Mouse (Mus musculus) liver, embryonic 15.5 days (tissue): ENCODE measurements at regions not wholly inside any gene's neighbourhood (a gene's known extent, or its start where the extent isn't known, plus 50 kb on each side); places are given as distances from the start of the nearest gene placed in this dataset.

Experiments used
- ATAC-seq: fragments of 200-750 bp; cut with Nextera tagmentation; 2 replicates; pipeline ENCODE4 v1.8.0; 2017; ENCODE audit warnings: moderate number of reproducible peaks, mild to moderate bottlenecking, moderate library complexity; ENCODE audit not compliant: insufficient read depth
- H3K27ac ChIP-seq: fragments of 300-500 bp; sonication (generic); replicated peaks from 2 replicates; pipeline ENCODE4 v1.5.1; 2015; ENCODE audit warnings: mild to moderate bottlenecking, inconsistent platforms
- H3K27me3 ChIP-seq: fragments of 300-500 bp; sonication (generic); 2 replicates; pipeline ENCODE4 v1.6.1; 2015; ENCODE audit warnings: mild to moderate bottlenecking, inconsistent platforms
- H3K36me3 ChIP-seq: fragments of 300-500 bp; sonication (generic); replicated peaks from 2 replicates; pipeline ENCODE4 v1.6.1; 2015; ENCODE audit warnings: moderate library complexity, mild to moderate bottlenecking, inconsistent platforms
- H3K4me1 ChIP-seq: fragments of 300-500 bp; sonication (generic); replicated peaks from 2 replicates; pipeline ENCODE4 v1.6.1; 2015; ENCODE audit warnings: inconsistent platforms
- H3K4me2 ChIP-seq: fragments of 300-500 bp; sonication (generic); 2 replicates; pipeline ENCODE4 v1.6.1; 2015; ENCODE audit warnings: moderate library complexity, mild to moderate bottlenecking, inconsistent platforms
- H3K4me3 ChIP-seq: fragments of 300-500 bp; sonication (generic); replicated peaks from 2 replicates; pipeline ENCODE4 v1.5.1; 2015; ENCODE audit warnings: mild to moderate bottlenecking, inconsistent platforms
- H3K9ac ChIP-seq: fragments of 300-500 bp; sonication (generic); 2 replicates; pipeline ENCODE4 v1.6.1; 2015; ENCODE audit warnings: moderate library complexity, mild to moderate bottlenecking, inconsistent platforms
- H3K9me3 ChIP-seq: fragments of 300-500 bp; sonication (generic); replicated peaks from 2 replicates; pipeline ENCODE4 v1.6.1; 2016; ENCODE audit warnings: inconsistent platforms
- WGBS: fragments of 180-500 bp; shearing (Covaris S2); methylation state at CpG from one replicate; pipeline ENCODE4 v1.1.7; 2015; ENCODE audit warnings: mixed read lengths; ENCODE audit not compliant: insufficient replicate concordance; 5-methylcytosine and 5-hydroxymethylcytosine counted together

DNA sequence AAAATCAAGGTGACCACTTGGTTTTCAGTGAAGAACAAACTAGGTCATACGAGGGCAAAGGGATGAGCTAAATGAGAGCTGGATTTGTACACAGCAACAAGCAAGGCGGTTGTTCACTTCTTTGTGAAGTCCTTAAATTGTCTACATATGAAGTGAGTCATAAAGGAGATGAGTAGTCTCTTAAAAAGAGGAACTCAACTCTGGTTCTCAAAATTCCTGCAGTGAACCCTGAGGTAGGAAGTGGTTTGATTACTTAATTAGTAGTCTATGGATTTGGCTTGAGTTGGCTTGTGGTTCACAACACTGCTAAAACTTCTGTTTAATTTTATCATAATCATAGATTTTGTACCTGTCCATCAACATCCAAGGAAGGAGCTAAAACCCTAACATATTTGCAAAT is 226.6 kb upstream of the B430305J03Rik start:
- Histone ChIP-seq H3K36me3 (no peaks in the 10 kb centered on the region), H3K27me3 (no peaks in the 10 kb centered on the region), H3K9ac (no peak overlapping the region), H3K4me2 (no peak overlapping the region), H3K9me3 (no peaks in the 10 kb centered on the region), H3K27ac (no peak overlapping the region), H3K4me1 (no peaks in the 10 kb centered on the region), H3K4me3 (no peak overlapping the region)
- 34% methylated on average over 2 of the region's 2 CpGs for WGBS
- no peak for ATAC-seq

DNA sequence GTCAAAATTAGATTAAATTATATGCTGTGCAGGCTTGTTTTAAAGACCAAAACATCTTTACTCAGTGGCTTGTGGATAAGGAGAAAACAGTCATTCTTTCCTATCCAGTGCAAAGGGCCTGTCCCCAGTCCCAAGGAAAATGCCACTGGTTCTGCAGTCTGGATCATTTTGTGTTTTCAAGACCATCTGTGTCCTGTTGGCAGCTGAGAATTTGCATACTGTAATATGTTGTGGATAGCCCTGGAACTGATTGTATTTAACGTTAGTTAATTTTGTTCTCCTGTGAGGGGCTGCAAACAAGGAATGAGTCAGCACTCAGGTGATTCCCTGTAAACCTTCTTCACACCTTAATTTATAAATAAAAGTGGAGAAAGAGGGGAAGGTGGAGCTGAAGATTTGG is 217.9 kb upstream of the B430305J03Rik start:
- Histone ChIP-seq H3K4me1 (no peaks in the 10 kb centered on the region), H3K27me3 (no peaks in the 10 kb centered on the region), H3K4me2 (no peak overlapping the region), H3K9ac (no peak overlapping the region), H3K4me3 (no peak overlapping the region), H3K9me3 (no peaks in the 10 kb centered on the region), H3K27ac (no peak overlapping the region), H3K36me3 (no peaks in the 10 kb centered on the region)
- no peak for ATAC-seq
- WGBS: 68% methylated on average over 1 of the region's 1 CpGs

DNA sequence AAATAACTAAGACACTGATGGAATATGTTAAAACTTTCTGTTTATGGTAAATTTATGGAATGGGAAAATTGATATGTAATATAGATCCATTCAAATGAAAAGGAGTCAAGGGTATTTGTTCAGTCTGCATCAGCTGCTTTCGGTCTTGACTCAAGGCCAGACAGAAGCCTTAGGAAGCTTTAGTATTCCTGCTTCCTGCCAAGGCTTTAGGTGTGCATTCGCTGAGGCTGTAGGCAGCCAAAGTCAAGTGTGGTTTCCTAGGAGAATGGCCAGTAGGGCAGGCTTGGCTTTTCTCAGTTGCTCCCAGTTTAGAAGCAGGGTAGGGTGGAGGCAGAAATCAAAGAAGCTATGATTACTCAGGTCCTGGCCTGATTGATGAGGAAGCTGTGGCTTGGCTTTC is 217.2 kb upstream of the B430305J03Rik start:
- Histone ChIP-seq H3K4me1 (no peaks in the 10 kb centered on the region), H3K27ac (no peak overlapping the region), H3K4me2 (no peak overlapping the region), H3K4me3 (no peak overlapping the region), H3K27me3 (no peaks in the 10 kb centered on the region), H3K36me3 (no peaks in the 10 kb centered on the region), H3K9me3 (no peaks in the 10 kb centered on the region), H3K9ac (no peak overlapping the region)
- no peak for ATAC-seq
- 68% methylated on average over 2 of the region's 2 CpGs for WGBS

DNA sequence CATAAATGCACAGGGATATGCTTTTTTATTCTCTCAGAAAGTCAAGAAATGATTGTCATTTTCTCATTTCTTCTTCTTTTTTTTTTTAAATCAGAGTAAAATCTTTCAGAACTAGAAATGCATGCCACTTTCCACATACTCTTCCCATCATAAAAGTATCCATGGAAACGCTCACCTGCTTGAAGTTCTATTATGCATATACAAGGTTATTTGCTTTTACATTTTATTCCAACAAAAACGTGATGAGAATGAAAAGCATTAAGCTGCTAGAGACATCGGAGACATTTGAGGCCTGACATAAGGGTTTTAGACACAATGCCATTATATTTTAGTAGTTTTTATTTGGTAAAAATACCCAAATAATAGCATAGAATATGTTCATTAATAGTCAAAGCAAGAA is 214.5 kb upstream of the B430305J03Rik start:
- 58% methylated on average over 3 of the region's 3 CpGs for WGBS
- Histone ChIP-seq H3K4me1 (no peaks in the 10 kb centered on the region), H3K4me2 (no peak overlapping the region), H3K9ac (no peak overlapping the region), H3K36me3 (no peaks in the 10 kb centered on the region), H3K4me3 (no peak overlapping the region), H3K9me3 (no peaks in the 10 kb centered on the region), H3K27ac (no peak overlapping the region), H3K27me3 (no peaks in the 10 kb centered on the region)
- no peak for ATAC-seq

DNA sequence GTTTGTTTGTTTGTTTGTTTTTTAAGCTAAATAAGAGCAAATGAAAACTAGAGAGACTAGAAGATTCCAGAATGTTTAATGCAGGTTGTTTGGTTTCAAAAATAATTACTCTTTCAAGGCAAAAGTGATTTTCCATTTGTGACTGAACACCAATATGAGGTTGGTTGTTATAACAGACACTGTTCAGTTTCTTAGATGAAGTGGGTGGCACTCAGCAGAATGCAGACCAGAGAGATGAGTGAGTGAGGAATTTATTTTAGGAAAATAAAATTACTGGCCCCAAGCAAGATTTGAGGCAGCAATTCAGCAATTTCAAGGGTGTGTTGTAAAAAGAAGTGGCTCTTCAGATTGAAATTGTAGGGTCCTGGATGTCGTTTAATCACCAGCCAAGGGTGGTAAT is 171.4 kb upstream of the B430305J03Rik start:
- Histone ChIP-seq H3K9me3 (no peaks in the 10 kb centered on the region), H3K4me3 (no peak overlapping the region), H3K9ac (no peak overlapping the region), H3K27ac (no peak overlapping the region), H3K4me1 (no peaks in the 10 kb centered on the region), H3K27me3 (no peaks in the 10 kb centered on the region), H3K36me3 (no peaks in the 10 kb centered on the region), H3K4me2 (no peak overlapping the region)
- 29% methylated on average over 1 of the region's 1 CpGs for WGBS
- no peak for ATAC-seq

DNA sequence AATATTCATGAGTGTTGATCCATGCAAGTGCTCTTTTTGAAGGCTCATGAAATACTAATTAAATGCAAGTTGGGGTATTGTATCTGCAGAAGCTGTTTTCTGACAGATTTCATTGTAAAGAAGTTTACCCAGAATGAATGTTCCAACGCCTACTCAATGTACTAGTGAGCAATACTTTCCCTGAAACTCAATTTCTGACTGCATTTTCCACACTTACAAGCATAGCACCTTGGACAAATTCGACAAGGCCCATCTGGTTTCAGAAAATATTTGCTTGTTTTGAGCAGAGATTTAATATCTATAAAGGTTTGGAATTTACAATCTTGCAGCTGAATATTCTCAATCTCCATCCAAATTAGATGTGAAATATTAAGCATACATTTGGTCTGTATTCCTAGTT is 170.0 kb upstream of the B430305J03Rik start:
- 40% methylated on average over 2 of the region's 2 CpGs for WGBS
- no peaks in the 10 kb centered on the region for H3K4me1 ChIP-seq
- no peak overlapping the region for H3K9ac ChIP-seq
- H3K36me3 ChIP-seq: no peaks in the 10 kb centered on the region
- no peak overlapping the region for H3K4me2 ChIP-seq
- H3K4me3 ChIP-seq: no peak overlapping the region
- H3K27me3 ChIP-seq: no peaks in the 10 kb centered on the region
- ATAC-seq: no peak
- H3K9me3 ChIP-seq: no peaks in the 10 kb centered on the region
- no peak overlapping the region for H3K27ac ChIP-seq

GRCm38 (mm10) chr3:61503178-61503577 is 137.4 kb upstream of the B430305J03Rik start:
- Histone ChIP-seq H3K4me1 (no peaks in the 10 kb centered on the region), H3K36me3 (no peaks in the 10 kb centered on the region), H3K4me3 (no peak overlapping the region), H3K4me2 (no peak overlapping the region), H3K9me3 (no peaks in the 10 kb centered on the region), H3K27ac (no peak overlapping the region), H3K27me3 (no peaks in the 10 kb centered on the region), H3K9ac (no peak overlapping the region)
- ATAC-seq: no peak

DNA sequence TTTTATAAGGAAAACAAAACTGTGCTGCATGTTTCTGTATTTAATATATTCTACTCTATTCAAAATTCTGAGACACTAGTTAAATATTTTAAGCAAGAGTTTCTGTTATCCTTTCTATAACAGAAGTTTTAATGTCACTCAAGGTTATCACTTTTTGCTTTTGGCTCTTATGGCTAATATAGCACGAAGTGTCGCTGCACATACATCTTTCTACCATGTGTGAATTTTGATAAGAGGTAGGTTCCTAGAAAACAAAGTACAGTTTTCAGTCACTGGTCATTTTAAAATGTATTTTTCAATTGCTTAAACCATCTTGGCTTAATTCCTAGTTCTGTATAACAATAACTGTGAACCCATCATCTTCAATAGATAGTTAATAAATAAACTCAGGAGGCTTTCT is 129.1 kb upstream of the B430305J03Rik start:
- Histone ChIP-seq H3K4me2 (no peak overlapping the region), H3K27ac (no peak overlapping the region), H3K4me3 (no peak overlapping the region), H3K9me3 (no peaks in the 10 kb centered on the region), H3K27me3 (no peaks in the 10 kb centered on the region), H3K36me3 (no peaks in the 10 kb centered on the region), H3K4me1 (no peaks in the 10 kb centered on the region), H3K9ac (no peak overlapping the region)
- WGBS: 25% methylated on average over 2 of the region's 2 CpGs
- no peak for ATAC-seq

DNA sequence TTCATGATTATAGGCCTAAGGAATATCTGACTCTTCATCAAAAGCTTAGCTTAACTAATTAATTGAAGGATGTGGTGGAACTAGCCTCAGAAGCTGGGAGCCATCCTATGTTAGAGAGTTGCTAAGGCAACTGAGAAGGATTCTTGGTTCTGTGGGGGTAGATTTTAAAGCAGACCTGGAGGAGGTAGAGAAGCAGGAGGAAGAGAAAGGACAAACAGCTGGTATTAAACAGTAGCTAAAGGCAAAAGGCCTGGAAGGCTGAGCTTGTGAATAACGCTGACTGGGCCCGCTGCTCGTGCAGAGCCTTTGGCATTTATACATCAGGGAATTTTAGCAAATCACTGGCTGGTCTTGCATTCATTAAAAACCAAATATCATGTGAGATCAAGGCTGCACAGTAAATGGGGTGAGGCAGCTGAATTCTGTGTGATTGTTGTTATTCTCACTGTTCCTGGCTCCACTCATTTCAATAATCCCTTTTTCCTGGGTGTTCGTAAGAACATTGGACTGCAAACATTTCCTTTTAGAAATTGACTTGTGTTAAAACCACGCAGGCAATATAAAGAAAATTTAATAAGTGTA is 121.1 kb upstream of the B430305J03Rik start:
- no peaks in the 10 kb centered on the region for H3K4me1 ChIP-seq
- H3K27me3 ChIP-seq: no peaks in the 10 kb centered on the region
- no peak overlapping the region for H3K9ac ChIP-seq
- 73% methylated on average over 5 of the region's 5 CpGs for WGBS
- H3K9me3 ChIP-seq: no peaks in the 10 kb centered on the region
- H3K4me2 ChIP-seq: no peak overlapping the region
- no peak for ATAC-seq
- no peak overlapping the region for H3K4me3 ChIP-seq
- no peak overlapping the region for H3K27ac ChIP-seq
- no peaks in the 10 kb centered on the region for H3K36me3 ChIP-seq

DNA sequence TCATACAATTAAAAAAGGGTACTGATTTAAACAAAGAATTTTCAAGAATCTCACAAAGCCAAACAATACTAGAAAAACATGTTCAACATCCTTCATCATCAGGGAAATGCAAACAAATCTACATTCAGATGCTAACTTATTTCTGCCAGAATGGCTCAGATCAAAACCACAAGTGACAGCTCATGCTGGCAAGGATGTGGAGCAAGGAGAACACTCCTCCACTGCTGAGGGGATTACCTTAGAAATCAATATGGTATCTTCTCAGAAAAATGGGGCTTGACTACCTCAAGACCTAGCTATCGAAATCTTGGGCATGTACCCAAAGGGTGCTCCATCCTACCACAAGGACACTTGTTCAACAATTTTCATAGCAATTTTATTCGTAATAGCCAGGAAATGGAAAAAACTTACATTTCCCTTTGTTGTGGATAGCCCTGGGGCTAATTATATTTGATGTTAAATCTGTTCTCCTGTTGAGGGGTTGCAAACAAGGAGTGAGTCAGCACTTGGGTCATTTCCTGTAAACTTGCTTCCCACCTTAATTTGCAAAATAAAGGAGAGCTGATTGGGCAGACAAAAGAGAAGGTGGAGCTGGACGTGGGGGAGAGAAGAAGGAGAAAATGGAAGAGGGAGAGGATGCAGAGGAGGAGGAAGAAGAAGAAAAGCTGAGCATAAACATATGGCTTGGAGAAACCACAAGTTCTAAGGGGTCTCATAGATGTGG is 113.3 kb upstream of the B430305J03Rik start:
- H3K4me2 ChIP-seq: no peak overlapping the region
- no peak for ATAC-seq
- H3K9ac ChIP-seq: no peak overlapping the region
- 50% methylated on average over 3 of the region's 3 CpGs for WGBS
- no peaks in the 10 kb centered on the region for H3K27me3 ChIP-seq
- H3K4me3 ChIP-seq: no peak overlapping the region
- no peaks in the 10 kb centered on the region for H3K9me3 ChIP-seq
- no peaks in the 10 kb centered on the region for H3K36me3 ChIP-seq
- no peaks in the 10 kb centered on the region for H3K4me1 ChIP-seq
- H3K27ac ChIP-seq: no peak overlapping the region

DNA sequence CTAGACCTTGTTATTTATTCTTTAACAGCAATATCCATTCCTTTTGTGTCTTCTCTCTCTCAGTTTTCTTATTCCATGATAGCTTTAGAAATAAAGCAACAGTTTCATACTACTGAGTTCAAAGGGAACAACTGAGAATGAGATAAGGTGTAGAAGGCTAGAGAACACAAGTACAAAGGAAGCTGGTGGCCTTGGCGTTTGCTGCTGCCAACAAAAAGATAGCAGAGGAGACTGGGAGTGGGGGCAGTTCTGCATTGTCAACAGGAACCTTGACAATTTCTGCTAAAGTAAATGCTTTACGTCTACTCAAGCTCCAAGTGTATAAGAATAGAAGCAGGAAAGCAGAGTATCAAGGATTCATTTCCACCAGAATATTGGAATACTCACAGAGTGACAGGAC is 109.3 kb upstream of the B430305J03Rik start:
- ATAC-seq: no peak
- Histone ChIP-seq H3K27me3 (no peaks in the 10 kb centered on the region), H3K9ac (no peak overlapping the region), H3K27ac (no peak overlapping the region), H3K4me2 (no peak overlapping the region), H3K9me3 (no peaks in the 10 kb centered on the region), H3K36me3 (no peaks in the 10 kb centered on the region), H3K4me1 (no peaks in the 10 kb centered on the region), H3K4me3 (no peak overlapping the region)
- 7% methylated on average over 2 of the region's 2 CpGs for WGBS

DNA sequence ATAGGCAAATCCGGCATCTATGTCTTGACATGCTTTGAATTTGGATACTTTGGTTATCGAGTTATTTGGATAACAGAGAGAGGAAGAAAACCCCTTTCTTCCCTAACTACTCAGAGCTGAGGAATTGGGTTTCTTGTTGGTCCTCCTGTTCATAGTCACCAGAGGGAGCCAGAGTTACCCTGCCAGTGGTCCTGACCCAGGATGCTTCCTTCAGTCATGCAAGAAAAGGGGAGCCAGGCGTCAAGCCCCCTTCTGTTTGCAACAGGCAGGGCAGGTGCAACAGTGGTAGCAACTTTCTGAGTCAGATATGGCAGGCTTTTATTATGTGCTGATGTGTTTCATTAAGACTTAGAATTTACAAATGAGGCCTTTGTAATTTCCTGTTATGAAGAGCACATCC is 101.4 kb upstream of the B430305J03Rik start:
- Histone ChIP-seq H3K9me3 (no peaks in the 10 kb centered on the region), H3K36me3 (no peaks in the 10 kb centered on the region), H3K4me1 (no peaks in the 10 kb centered on the region), H3K9ac (no peak overlapping the region), H3K27ac (no peak overlapping the region), H3K4me2 (no peak overlapping the region), H3K4me3 (no peak overlapping the region), H3K27me3 (no peaks in the 10 kb centered on the region)
- WGBS: 28% methylated on average over 3 of the region's 3 CpGs
- no peak for ATAC-seq
